Mouse (Mus musculus): ENCODE data around the gene Crybg2.

DNA sequence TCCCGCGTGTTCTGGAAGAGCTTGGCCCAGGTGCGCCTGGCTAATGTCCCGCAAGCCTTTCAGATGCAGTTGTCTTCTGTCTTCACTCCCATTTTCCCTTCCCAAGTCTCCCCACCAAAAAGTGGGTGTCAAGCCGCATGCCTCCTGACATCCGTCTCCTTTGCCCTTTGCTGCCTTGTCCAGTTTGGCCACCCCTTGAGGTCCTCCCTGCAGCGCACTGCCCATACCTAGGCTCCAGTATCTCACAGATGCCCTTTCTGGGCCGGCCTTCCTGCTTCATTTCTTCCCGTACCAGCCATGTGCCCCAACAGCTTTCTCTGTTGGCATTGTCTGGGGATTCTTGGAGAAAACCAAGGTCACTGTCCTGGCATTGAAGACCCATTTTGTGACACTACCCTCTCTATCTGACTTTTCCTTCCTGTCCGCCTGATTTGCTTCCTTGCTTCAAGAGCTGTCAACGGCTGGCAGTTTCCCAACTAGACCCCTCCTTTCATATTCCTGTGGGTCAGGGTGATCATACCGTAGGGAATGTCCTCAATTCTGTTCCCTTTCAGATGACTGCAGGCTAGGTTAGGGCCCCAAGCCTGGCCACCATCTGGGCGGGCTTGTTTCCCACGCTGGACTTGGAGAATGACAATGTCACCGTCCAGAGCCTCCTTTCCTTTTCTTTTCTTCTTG lies 64.9 kb downstream of the Crybg2 start:
- no peak for TF ChIP-seq CTCF (IDR thresholded peaks at IDR 0.05)
- no peak for TF ChIP-seq EP300 (IDR thresholded peaks at IDR 0.05)

Data from lung, postnatal 0 days (tissue).